10 mouse cellular contexts compared by ENCODE assay signal in genomic region chr15:3984876-3985275, GRCm38 (mm10).
"Had no signal": no experiment of that assay in that cellular context is flagged by ENCODE, and none has a peak within 500 bp of the region (broad histone marks: within the 10 kb centered on the region; RNA-seq: fewer than 3 reads in every experiment).

No protein-coding gene starts in this region.

- DNase-seq: kidney, postnatal 25 days; layer of hippocampus, postnatal 36 days; liver, embryonic 13.5 days; lung, adult 2 months; lung, postnatal 14 days; lung, postnatal 4 days; midbrain, embryonic 14.5 days; retina, postnatal 1 day; right cerebral cortex, postnatal 25 days; thymus, adult 18-20 months had no signal
